Mouse (Mus musculus): Measurements from ENCODE around the gene Spi1. TPM values are rescaled to one million over a fixed set of nuclear protein-coding genes. Genes with fewer than 3 reads are reported as not detected.
A peak's percentile ranks its signal among the peaks of the same experiment; 100 is the strongest.

Spi1 gene
- total and polyA plus RNA-seq, 2 experiments = 3.7 to 16.5 TPM

GRCm38 (mm10) chr2:91160591-91160990 lies 78.4 kb downstream of the Spi1 start:
- Histone ChIP-seq H3K4me1 (ENCODE audit: control insufficient read depth, insufficient read depth, low read length) (peaks cover 15% of the 10 kb centered on the region), H3K9ac (ENCODE audit: low read depth, low read length) (no peak overlapping the region), H3K36me3 (ENCODE audit: control insufficient read depth, insufficient read depth, low read length) (peaks cover 30% of the 10 kb centered on the region), H3K27me3 (ENCODE audit: control insufficient read depth, insufficient read depth, low read length) (no peaks in the 10 kb centered on the region), H3K27ac (replicated peaks; ENCODE audit: insufficient read depth, low read depth, low read length) (peak overlapping the region; percentile 85), H3K4me3 (ENCODE audit: insufficient read depth, low read depth, low read length) (no peak overlapping the region), H3K79me2 (ENCODE audit: control insufficient read depth, insufficient read depth, low read length) (no peaks in the 10 kb centered on the region)
- WGBS = 12% methylated on average over 6 of the region's 6 CpGs
- no peak for TF ChIP-seq POLR2A (IDR thresholded peaks at IDR 0.05; ENCODE audit: extremely low read depth, insufficient read depth, low read length)
- TF ChIP-seq CTCF (IDR thresholded peaks at IDR 0.05; ENCODE audit: low read depth, low read length) = no peak
- DNase-seq (ENCODE audit: extremely low read depth, low read depth, low spot score) = peak; percentile 76

DNA sequence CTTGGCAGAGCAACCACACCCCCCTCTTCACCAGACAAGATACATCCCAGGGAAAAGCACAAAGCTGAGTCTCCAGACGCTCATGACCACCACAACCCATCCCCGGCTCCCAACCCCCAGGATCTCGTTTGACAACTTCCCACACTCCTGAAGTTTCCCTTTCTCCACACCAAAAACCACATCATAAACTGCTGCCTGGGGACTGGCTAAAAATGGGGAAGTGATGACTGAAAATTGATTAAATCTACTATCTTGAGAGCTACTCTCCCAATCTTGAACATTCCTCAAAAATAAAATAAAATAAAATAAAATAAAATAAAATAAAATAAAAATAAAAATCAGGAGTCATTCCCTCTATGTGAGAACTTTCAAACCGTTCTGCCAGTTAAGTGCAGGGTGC lies 80.8 kb downstream of the Spi1 start:
- Histone ChIP-seq H3K9ac (ENCODE audit: low read depth, low read length) (no peak overlapping the region), H3K27ac (replicated peaks; ENCODE audit: insufficient read depth, low read depth, low read length) (no peak overlapping the region), H3K27me3 (ENCODE audit: control insufficient read depth, insufficient read depth, low read length) (no peaks in the 10 kb centered on the region), H3K36me3 (ENCODE audit: control insufficient read depth, insufficient read depth, low read length) (peaks cover 27% of the 10 kb centered on the region), H3K4me1 (ENCODE audit: control insufficient read depth, insufficient read depth, low read length) (peaks cover 15% of the 10 kb centered on the region), H3K79me2 (ENCODE audit: control insufficient read depth, insufficient read depth, low read length) (no peaks in the 10 kb centered on the region), H3K4me3 (ENCODE audit: insufficient read depth, low read depth, low read length) (no peak overlapping the region)
- DNase-seq (ENCODE audit: extremely low read depth, low read depth, low spot score) = no peak
- WGBS = 89% methylated on average over 4 of the region's 4 CpGs
- TF ChIP-seq CTCF (IDR thresholded peaks at IDR 0.05; ENCODE audit: low read depth, low read length) = no peak
- TF ChIP-seq POLR2A (IDR thresholded peaks at IDR 0.05; ENCODE audit: extremely low read depth, insufficient read depth, low read length) = no peak

DNA sequence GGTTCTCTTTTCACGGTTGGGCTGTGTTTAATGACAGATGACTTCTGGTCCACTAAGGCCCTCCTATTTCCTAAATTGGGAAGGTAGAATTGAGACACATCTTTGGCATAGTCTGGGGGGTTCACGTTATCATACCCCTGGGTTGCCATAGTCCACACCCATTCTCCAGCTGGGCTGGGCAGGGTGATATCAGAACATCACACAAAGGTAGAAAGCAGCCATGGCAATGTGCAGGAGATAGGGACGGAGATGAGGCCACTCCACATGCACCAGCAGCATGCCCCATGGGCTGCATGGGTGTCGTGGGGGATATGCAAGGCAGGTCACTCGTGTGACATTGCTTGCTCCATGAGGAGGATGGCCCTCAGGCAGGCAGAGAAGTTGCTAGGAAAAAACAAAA lies 81.3 kb downstream of the Spi1 start:
- TF ChIP-seq CTCF (IDR thresholded peaks at IDR 0.05; ENCODE audit: low read depth, low read length) = no peak
- no peak for TF ChIP-seq POLR2A (IDR thresholded peaks at IDR 0.05; ENCODE audit: extremely low read depth, insufficient read depth, low read length)
- H3K36me3 ChIP-seq (ENCODE audit: control insufficient read depth, insufficient read depth, low read length) = peaks cover 26% of the 10 kb centered on the region
- no peak overlapping the region for H3K9ac ChIP-seq (ENCODE audit: low read depth, low read length)
- H3K27me3 ChIP-seq (ENCODE audit: control insufficient read depth, insufficient read depth, low read length) = no peaks in the 10 kb centered on the region
- no peak overlapping the region for H3K27ac ChIP-seq (replicated peaks; ENCODE audit: insufficient read depth, low read depth, low read length)
- 97% methylated on average over 5 of the region's 5 CpGs for WGBS
- no peak for DNase-seq (ENCODE audit: extremely low read depth, low read depth, low spot score)
- peaks cover 15% of the 10 kb centered on the region for H3K4me1 ChIP-seq (ENCODE audit: control insufficient read depth, insufficient read depth, low read length)
- no peaks in the 10 kb centered on the region for H3K79me2 ChIP-seq (ENCODE audit: control insufficient read depth, insufficient read depth, low read length)
- no peak overlapping the region for H3K4me3 ChIP-seq (ENCODE audit: insufficient read depth, low read depth, low read length)

GRCm38 (mm10) chr2:91164991-91165390 lies 82.8 kb downstream of the Spi1 start:
- TF ChIP-seq CTCF (IDR thresholded peaks at IDR 0.05; ENCODE audit: low read depth, low read length) (no peak), POLR2A (IDR thresholded peaks at IDR 0.05; ENCODE audit: extremely low read depth, insufficient read depth, low read length) (no peak)
- 64% methylated on average over 6 of the region's 6 CpGs for WGBS
- Histone ChIP-seq H3K79me2 (ENCODE audit: control insufficient read depth, insufficient read depth, low read length) (no peaks in the 10 kb centered on the region), H3K27ac (replicated peaks; ENCODE audit: insufficient read depth, low read depth, low read length) (no peak overlapping the region), H3K27me3 (ENCODE audit: control insufficient read depth, insufficient read depth, low read length) (no peaks in the 10 kb centered on the region), H3K9ac (ENCODE audit: low read depth, low read length) (no peak overlapping the region), H3K4me3 (ENCODE audit: insufficient read depth, low read depth, low read length) (no peak overlapping the region), H3K36me3 (ENCODE audit: control insufficient read depth, insufficient read depth, low read length) (peaks cover 33% of the 10 kb centered on the region), H3K4me1 (ENCODE audit: control insufficient read depth, insufficient read depth, low read length) (peaks cover 11% of the 10 kb centered on the region)
- DNase-seq (ENCODE audit: extremely low read depth, low read depth, low spot score) = no peak

Other genes with a start within 250 kb of the Spi1 start
- gene Mtch2, start 235.2 kb upstream of the Spi1 start, total RNA-seq (2014; rRNA removed) = 186 TPM in 2 replicates
- 103 and 108 TPM in 2 replicates for gene Mtch2, start 235.2 kb upstream of the Spi1 start, polyA plus RNA-seq (2012; rRNA removed)
- gene C1qtnf4, start 196.5 kb upstream of the Spi1 start, total RNA-seq (2014; rRNA removed) = 0.18 and 0.67 TPM in 2 replicates
- 1.1 and 1.4 TPM in 2 replicates for gene C1qtnf4, start 196.5 kb upstream of the Spi1 start, polyA plus RNA-seq (2012; rRNA removed)
- gene Kbtbd4, start 177.7 kb upstream of the Spi1 start, total RNA-seq (2014; rRNA removed) = 9.0 and 9.3 TPM in 2 replicates
- 12.7 and 13.5 TPM in 2 replicates for gene Kbtbd4, start 177.7 kb upstream of the Spi1 start, polyA plus RNA-seq (2012; rRNA removed)
- 191 and 201 TPM in 2 replicates for gene Ndufs3, start 177.6 kb upstream of the Spi1 start, total RNA-seq (2014; rRNA removed)
- 199 and 205 TPM in 2 replicates for gene Ndufs3, start 177.6 kb upstream of the Spi1 start, polyA plus RNA-seq (2012; rRNA removed)
- 39.5 and 46.2 TPM in 2 replicates for gene Celf1, start 142.0 kb upstream of the Spi1 start, total RNA-seq (2014; rRNA removed)
- gene Celf1, start 142.0 kb upstream of the Spi1 start, polyA plus RNA-seq (2012; rRNA removed) = 30.5 and 32.9 TPM in 2 replicates
- 0.07 TPM in 1 of 2 replicates, not detected in the other for gene Rapsn, start 46.8 kb upstream of the Spi1 start, total RNA-seq (2014; rRNA removed)
- 0.09 TPM in 1 of 2 replicates, not detected in the other for gene Rapsn, start 46.8 kb upstream of the Spi1 start, polyA plus RNA-seq (2012; rRNA removed)
- 147 and 190 TPM in 2 replicates for gene Psmc3, start 28.4 kb upstream of the Spi1 start, total RNA-seq (2014; rRNA removed)
- gene Psmc3, start 28.4 kb upstream of the Spi1 start, polyA plus RNA-seq (2012; rRNA removed) = 69.4 and 71.4 TPM in 2 replicates
- gene Slc39a13, start 12.0 kb upstream of the Spi1 start, total RNA-seq (2014; rRNA removed) = 4.3 and 6.8 TPM in 2 replicates
- 13.1 and 17.5 TPM in 2 replicates for gene Slc39a13, start 12.0 kb upstream of the Spi1 start, polyA plus RNA-seq (2012; rRNA removed)
- 0.07 TPM in 1 of 2 replicates, not detected in the other for gene Mybpc3, start 35.8 kb downstream of the Spi1 start, total RNA-seq (2014; rRNA removed)
- gene Mybpc3, start 35.8 kb downstream of the Spi1 start, polyA plus RNA-seq (2012; rRNA removed) = 0.01 and 0.04 TPM in 2 replicates
- gene Madd, start 101.4 kb downstream of the Spi1 start, total RNA-seq (2014; rRNA removed) = 14.1 and 16.5 TPM in 2 replicates
- 10.2 and 15.3 TPM in 2 replicates for gene Madd, start 101.4 kb downstream of the Spi1 start, polyA plus RNA-seq (2012; rRNA removed)
- 146 and 148 TPM in 2 replicates for gene Nr1h3, start 120.4 kb downstream of the Spi1 start, total RNA-seq (2014; rRNA removed)
- 190 and 198 TPM in 2 replicates for gene Nr1h3, start 120.4 kb downstream of the Spi1 start, polyA plus RNA-seq (2012; rRNA removed)
- gene Acp2, start 120.5 kb downstream of the Spi1 start, total RNA-seq (2014; rRNA removed) = 23.9 and 25.5 TPM in 2 replicates
- 35.8 and 45.0 TPM in 2 replicates for gene Acp2, start 120.5 kb downstream of the Spi1 start, polyA plus RNA-seq (2012; rRNA removed)
- 4.4 and 5.0 TPM in 2 replicates for gene Ddb2, start 154.6 kb downstream of the Spi1 start, total RNA-seq (2014; rRNA removed)
- gene Ddb2, start 154.6 kb downstream of the Spi1 start, polyA plus RNA-seq (2012; rRNA removed) = 4.8 and 7.9 TPM in 2 replicates
- gene Pacsin3, start 173.6 kb downstream of the Spi1 start, total RNA-seq (2014; rRNA removed) = 24.6 and 28.1 TPM in 2 replicates
- 65.1 and 68.9 TPM in 2 replicates for gene Pacsin3, start 173.6 kb downstream of the Spi1 start, polyA plus RNA-seq (2012; rRNA removed)
- gene Arfgap2, start 182.6 kb downstream of the Spi1 start, total RNA-seq (2014; rRNA removed) = 74.2 and 83.2 TPM in 2 replicates
- 62.9 and 69.1 TPM in 2 replicates for gene Arfgap2, start 182.6 kb downstream of the Spi1 start, polyA plus RNA-seq (2012; rRNA removed)

Data from liver, adult 2 months (tissue).